Mouse (Mus musculus): ENCODE measurements around the gene Jazf1.
A peak's percentile ranks its signal among the peaks of the same experiment; 100 is the strongest.

The Jazf1 gene

DNA sequence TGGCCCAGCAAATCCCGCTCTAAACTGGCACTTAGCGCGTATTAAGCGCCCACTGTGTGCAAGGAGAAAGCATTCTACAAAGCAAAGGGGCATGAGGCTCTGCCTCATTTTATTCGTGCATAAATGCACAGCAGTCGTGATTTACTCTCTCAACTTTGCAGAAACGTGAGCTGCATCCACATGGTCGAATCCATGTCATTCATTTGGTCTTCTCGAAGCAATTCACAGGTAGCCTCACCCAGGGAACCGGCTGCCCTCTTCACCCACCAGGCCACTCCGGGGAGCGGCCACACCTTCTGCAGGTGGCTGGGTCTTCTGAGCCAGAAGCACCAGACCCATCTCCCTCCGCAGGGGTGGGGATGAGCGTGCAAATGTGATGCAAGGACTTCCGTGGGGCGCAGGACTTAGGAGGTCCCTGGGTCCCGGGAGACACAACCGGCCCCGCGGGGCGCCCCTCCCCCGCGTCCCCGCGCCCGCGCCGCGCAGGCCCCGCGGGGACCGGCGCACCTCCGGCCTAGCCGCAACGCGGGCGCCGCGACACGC lies 914 bp downstream of the Jazf1 start:
- Histone ChIP-seq H3K4me3 (replicated peaks; ENCODE audit: low read length) (peak overlapping the region; percentile 79), H3K4me1 (replicated peaks; ENCODE audit: low read depth, low read length) (peaks cover 5% of the 10 kb centered on the region; the same call in 1 of the 2 replicates), H3K9me3 (ENCODE audit: low read length) (no peaks in the 10 kb centered on the region), H3K36me3 (ENCODE audit: insufficient read depth, low read length) (no peaks in the 10 kb centered on the region), H3K27me3 (ENCODE audit: insufficient read depth, low read length) (peaks cover 54% of the 10 kb centered on the region)
- TF ChIP-seq CTCF (conservative IDR thresholded peaks at IDR 0.05; ENCODE audit: low read length) (no peak), POU5F1 (IDR thresholded peaks at IDR 0.05; ENCODE audit: borderline replicate concordance, low read length) (no peak), NANOG (IDR thresholded peaks at IDR 0.05; ENCODE audit: borderline replicate concordance, low read length) (no peak)

DNA sequence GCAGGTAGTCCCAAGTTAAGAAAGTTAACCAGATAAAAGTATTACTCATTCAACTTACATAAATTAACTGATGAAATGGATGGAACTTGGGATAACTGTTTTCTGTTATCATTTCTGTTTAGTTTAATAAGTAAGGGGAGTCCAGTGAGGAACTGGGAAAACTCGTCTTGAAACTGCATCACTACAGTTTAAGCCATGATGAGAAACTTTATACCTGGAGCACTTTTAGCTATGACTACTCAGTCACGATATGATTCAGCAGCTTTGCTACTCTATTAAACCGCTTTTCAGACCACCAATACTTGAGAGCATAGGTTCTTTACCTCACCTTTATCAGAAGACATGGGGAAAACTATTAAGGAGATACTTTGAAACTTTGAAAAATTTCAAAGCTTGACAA lies 1.5 kb downstream of the Jazf1 start:
- peaks cover 48% of the 10 kb centered on the region for H3K27me3 ChIP-seq (ENCODE audit: insufficient read depth, low read length)
- H3K9me3 ChIP-seq (ENCODE audit: low read length): no peaks in the 10 kb centered on the region
- H3K4me3 ChIP-seq (replicated peaks; ENCODE audit: low read length): 0 out of 2 replicates have a peak overlapping the region, but pooled peaks have one; percentile 79
- peaks cover 5% of the 10 kb centered on the region; the same call in 1 of the 2 replicates for H3K4me1 ChIP-seq (replicated peaks; ENCODE audit: low read depth, low read length)
- no peak for TF ChIP-seq NANOG (IDR thresholded peaks at IDR 0.05; ENCODE audit: borderline replicate concordance, low read length)
- TF ChIP-seq CTCF (conservative IDR thresholded peaks at IDR 0.05; ENCODE audit: low read length): no peak
- no peak for TF ChIP-seq POU5F1 (IDR thresholded peaks at IDR 0.05; ENCODE audit: borderline replicate concordance, low read length)
- H3K36me3 ChIP-seq (ENCODE audit: insufficient read depth, low read length): no peaks in the 10 kb centered on the region

GRCm38 (mm10) chr6:53064070-53064469 lies 4.4 kb downstream of the Jazf1 start:
- Histone ChIP-seq H3K27me3 (ENCODE audit: insufficient read depth, low read length) (peaks cover 27% of the 10 kb centered on the region), H3K4me1 (replicated peaks; ENCODE audit: low read depth, low read length) (peaks cover 5% of the 10 kb centered on the region; the same call in 1 of the 2 replicates), H3K36me3 (ENCODE audit: insufficient read depth, low read length) (no peaks in the 10 kb centered on the region), H3K4me3 (replicated peaks; ENCODE audit: low read length) (no peak overlapping the region), H3K9me3 (ENCODE audit: low read length) (no peaks in the 10 kb centered on the region)
- TF ChIP-seq POU5F1 (IDR thresholded peaks at IDR 0.05; ENCODE audit: borderline replicate concordance, low read length) (no peak), CTCF (conservative IDR thresholded peaks at IDR 0.05; ENCODE audit: low read length) (no peak), NANOG (IDR thresholded peaks at IDR 0.05; ENCODE audit: borderline replicate concordance, low read length) (no peak)

- Histone ChIP-seq H3K4me1 (replicated peaks; ENCODE audit: low read depth, low read length) (no peaks in the 10 kb centered on the region), H3K36me3 (ENCODE audit: insufficient read depth, low read length) (no peaks in the 10 kb centered on the region)
These were observed 13.5 kb downstream of the Jazf1 start for GRCm38 (mm10) chr6:53054909-53055308.

DNA sequence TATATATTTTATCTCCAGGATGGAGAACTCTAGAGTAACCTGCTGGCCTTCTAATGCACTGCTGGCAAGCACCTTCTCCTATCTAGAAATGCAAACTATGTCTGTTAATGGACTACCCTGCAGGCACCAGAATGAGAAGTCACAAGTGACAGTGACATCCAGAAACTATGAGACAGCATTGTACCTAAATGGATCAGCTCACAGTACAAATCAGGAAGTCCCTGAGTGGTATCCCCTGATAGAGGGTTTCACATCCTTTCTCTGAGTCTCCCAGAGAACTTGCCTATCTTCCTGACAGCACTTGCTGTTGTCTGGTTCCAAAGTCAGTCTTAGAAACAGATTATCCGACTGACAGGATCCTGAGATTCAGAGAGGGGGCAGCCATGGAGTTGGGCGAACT lies 22.9 kb downstream of the Jazf1 start:
- H3K36me3 ChIP-seq (ENCODE audit: insufficient read depth, low read length): no peaks in the 10 kb centered on the region
- H3K27me3 ChIP-seq (ENCODE audit: insufficient read depth, low read length): no peaks in the 10 kb centered on the region
- H3K9me3 ChIP-seq (ENCODE audit: low read length): peaks cover 27% of the 10 kb centered on the region
- no peak overlapping the region for H3K4me3 ChIP-seq (replicated peaks; ENCODE audit: low read length)
- H3K4me1 ChIP-seq (replicated peaks; ENCODE audit: low read depth, low read length): no peaks in the 10 kb centered on the region
- TF ChIP-seq CTCF (conservative IDR thresholded peaks at IDR 0.05; ENCODE audit: low read length) (no peak), POU5F1 (IDR thresholded peaks at IDR 0.05; ENCODE audit: borderline replicate concordance, low read length) (no peak), NANOG (IDR thresholded peaks at IDR 0.05; ENCODE audit: borderline replicate concordance, low read length) (no peak)

More at GRCm38 (mm10) chr6:53054909-53055308, 13.5 kb downstream of the Jazf1 start:
- TF ChIP-seq POU5F1 (IDR thresholded peaks at IDR 0.05; ENCODE audit: borderline replicate concordance, low read length): no peak
- TF ChIP-seq NANOG (IDR thresholded peaks at IDR 0.05; ENCODE audit: borderline replicate concordance, low read length): no peak
- TF ChIP-seq CTCF (conservative IDR thresholded peaks at IDR 0.05; ENCODE audit: low read length): no peak
- no peak overlapping the region for H3K4me3 ChIP-seq (replicated peaks; ENCODE audit: low read length)
- peaks cover 20% of the 10 kb centered on the region for H3K9me3 ChIP-seq (ENCODE audit: low read length)
- H3K27me3 ChIP-seq (ENCODE audit: insufficient read depth, low read length): no peaks in the 10 kb centered on the region

GRCm38 (mm10) chr6:53038176-53038575 lies 30.3 kb downstream of the Jazf1 start:
- Histone ChIP-seq H3K4me3 (replicated peaks; ENCODE audit: low read length) (no peak overlapping the region), H3K36me3 (ENCODE audit: insufficient read depth, low read length) (no peaks in the 10 kb centered on the region), H3K4me1 (replicated peaks; ENCODE audit: low read depth, low read length) (no peaks in the 10 kb centered on the region), H3K27me3 (ENCODE audit: insufficient read depth, low read length) (no peaks in the 10 kb centered on the region), H3K9me3 (ENCODE audit: low read length) (no peaks in the 10 kb centered on the region)
- TF ChIP-seq NANOG (IDR thresholded peaks at IDR 0.05; ENCODE audit: borderline replicate concordance, low read length): no peak

- no peak for TF ChIP-seq CTCF (conservative IDR thresholded peaks at IDR 0.05; ENCODE audit: low read length)
- TF ChIP-seq POU5F1 (IDR thresholded peaks at IDR 0.05; ENCODE audit: borderline replicate concordance, low read length): no peak
- TF ChIP-seq NANOG (IDR thresholded peaks at IDR 0.05; ENCODE audit: borderline replicate concordance, low read length): no peak
These were observed 33.9 kb downstream of the Jazf1 start for GRCm38 (mm10) chr6:53034362-53035011.

DNA sequence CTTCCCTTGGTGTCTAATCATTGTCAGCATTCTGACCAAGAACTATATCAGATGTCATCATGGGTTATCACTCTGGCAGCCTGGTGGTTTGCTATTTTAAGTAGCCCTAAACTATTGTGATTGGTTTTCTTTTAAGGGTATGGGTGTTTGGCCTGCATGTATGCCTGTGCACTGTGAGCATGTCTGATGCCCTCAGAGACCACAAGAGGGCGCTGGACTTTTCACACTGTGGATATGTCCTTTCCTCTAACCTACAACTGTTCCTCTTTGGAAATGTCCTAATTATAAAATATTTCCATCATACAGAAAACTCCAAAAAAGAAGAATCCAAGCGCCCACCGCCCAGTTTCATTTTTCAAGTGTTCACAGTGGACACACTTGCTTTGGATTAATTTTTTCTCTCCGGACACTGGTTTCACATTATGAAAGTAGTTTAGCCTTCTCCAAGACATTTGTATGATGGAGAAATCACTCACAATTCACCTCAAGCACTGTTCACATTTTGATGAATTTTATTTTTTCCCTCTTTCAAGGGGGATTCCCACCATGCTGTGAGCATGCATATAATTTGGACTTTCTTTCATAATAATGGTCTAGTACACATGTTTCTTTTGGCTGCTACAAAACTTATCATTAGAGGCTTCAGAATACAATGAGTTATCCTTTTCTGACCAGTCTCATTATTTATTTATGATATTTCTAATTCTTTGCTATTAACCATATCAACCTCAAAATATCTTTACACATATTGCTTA lies 35.5 kb downstream of the Jazf1 start:
- H3K4me1 ChIP-seq (replicated peaks; ENCODE audit: low read depth, low read length): peaks cover 16% of the 10 kb centered on the region
- no peaks in the 10 kb centered on the region for H3K9me3 ChIP-seq (ENCODE audit: low read length)
- H3K36me3 ChIP-seq (ENCODE audit: insufficient read depth, low read length): no peaks in the 10 kb centered on the region
- no peak for TF ChIP-seq NANOG (IDR thresholded peaks at IDR 0.05; ENCODE audit: borderline replicate concordance, low read length)
- no peak for TF ChIP-seq POU5F1 (IDR thresholded peaks at IDR 0.05; ENCODE audit: borderline replicate concordance, low read length)
- peak; percentile 76 for TF ChIP-seq CTCF (conservative IDR thresholded peaks at IDR 0.05; ENCODE audit: low read length)
- no peaks in the 10 kb centered on the region for H3K27me3 ChIP-seq (ENCODE audit: insufficient read depth, low read length)
- H3K4me3 ChIP-seq (replicated peaks; ENCODE audit: low read length): no peak overlapping the region

More at GRCm38 (mm10) chr6:53034362-53035011, 33.9 kb downstream of the Jazf1 start:
- H3K27me3 ChIP-seq (ENCODE audit: insufficient read depth, low read length): no peaks in the 10 kb centered on the region
- H3K4me1 ChIP-seq (replicated peaks; ENCODE audit: low read depth, low read length): peaks cover 16% of the 10 kb centered on the region
- no peak overlapping the region for H3K4me3 ChIP-seq (replicated peaks; ENCODE audit: low read length)
- H3K9me3 ChIP-seq (ENCODE audit: low read length): no peaks in the 10 kb centered on the region
- no peaks in the 10 kb centered on the region for H3K36me3 ChIP-seq (ENCODE audit: insufficient read depth, low read length)
